Mouse (Mus musculus): ENCODE results near the gene Akap9. TPM values are rescaled to one million over a fixed set of nuclear protein-coding genes. Genes with fewer than 3 reads are reported as not detected.
"Not testable (repeated sequence)": the region's sequence is repeated elsewhere in the genome, so short reads cannot be mapped to it uniquely, and the experiment has no call there.

The Akap9 gene
- polyA plus RNA-seq, 1 experiment from 2014 or later = 149 TPM

GRCm38 (mm10) chr5:4086309-4086708, 158.5 kb downstream of the Akap9 start:
- Histone ChIP-seq H3K4me1 (ENCODE audit: control insufficient read depth, insufficient read depth, low read length) (no peaks in the 10 kb centered on the region), H3K4me3 (ENCODE audit: low read depth, low read length) (no peak overlapping the region), H3K4me2 (no peak overlapping the region), H3K9ac (ENCODE audit: low read length) (no peak overlapping the region), H3K9me3 (ENCODE audit: control insufficient read depth, low read length) (no peaks in the 10 kb centered on the region), H3K27me3 (ENCODE audit: control insufficient read depth, insufficient read depth, low read length) (no peaks in the 10 kb centered on the region), H3K27ac (ENCODE audit: low read depth, low read length) (no peak overlapping the region), H3K36me3 (ENCODE audit: control insufficient read depth, insufficient read depth, low read length) (peaks cover 30% of the 10 kb centered on the region)
- DNase-seq (ENCODE audit: low spot score, missing footprints) = no peak
- no peak for ATAC-seq (ENCODE audit: low FRiP score)
- WGBS = 92% methylated on average over 4 of the region's 4 CpGs

GRCm38 (mm10) chr5:4088190-4088589, 160.3 kb downstream of the Akap9 start:
- no peak overlapping the region for H3K4me2 ChIP-seq
- ATAC-seq (ENCODE audit: low FRiP score) = no peak
- 91% methylated on average over 5 of the region's 5 CpGs for WGBS
- no peak for DNase-seq (ENCODE audit: low spot score, missing footprints)
- H3K9ac ChIP-seq (ENCODE audit: low read length) = no peak overlapping the region
- H3K36me3 ChIP-seq (ENCODE audit: control insufficient read depth, insufficient read depth, low read length) = peaks cover 28% of the 10 kb centered on the region
- H3K4me1 ChIP-seq (ENCODE audit: control insufficient read depth, insufficient read depth, low read length) = no peaks in the 10 kb centered on the region
- H3K27me3 ChIP-seq (ENCODE audit: control insufficient read depth, insufficient read depth, low read length) = no peaks in the 10 kb centered on the region
- no peak overlapping the region for H3K4me3 ChIP-seq (ENCODE audit: low read depth, low read length)
- no peak overlapping the region for H3K27ac ChIP-seq (ENCODE audit: low read depth, low read length)
- no peaks in the 10 kb centered on the region for H3K9me3 ChIP-seq (ENCODE audit: control insufficient read depth, low read length)

GRCm38 (mm10) chr5:4094471-4094870, 166.6 kb downstream of the Akap9 start:
- Histone ChIP-seq H3K4me2 (no peak overlapping the region), H3K4me3 (ENCODE audit: low read depth, low read length) (no peak overlapping the region), H3K27me3 (ENCODE audit: control insufficient read depth, insufficient read depth, low read length) (no peaks in the 10 kb centered on the region), H3K4me1 (ENCODE audit: control insufficient read depth, insufficient read depth, low read length) (no peaks in the 10 kb centered on the region), H3K36me3 (ENCODE audit: control insufficient read depth, insufficient read depth, low read length) (peaks cover 26% of the 10 kb centered on the region; the same call in 1 of the 2 replicates), H3K9ac (ENCODE audit: low read length) (no peak overlapping the region), H3K9me3 (ENCODE audit: control insufficient read depth, low read length) (no peaks in the 10 kb centered on the region), H3K27ac (ENCODE audit: low read depth, low read length) (no peak overlapping the region)
- DNase-seq (ENCODE audit: low spot score, missing footprints) = no peak
- WGBS = 97% methylated on average over 5 of the region's 5 CpGs
- ATAC-seq (ENCODE audit: low FRiP score) = no peak

DNA sequence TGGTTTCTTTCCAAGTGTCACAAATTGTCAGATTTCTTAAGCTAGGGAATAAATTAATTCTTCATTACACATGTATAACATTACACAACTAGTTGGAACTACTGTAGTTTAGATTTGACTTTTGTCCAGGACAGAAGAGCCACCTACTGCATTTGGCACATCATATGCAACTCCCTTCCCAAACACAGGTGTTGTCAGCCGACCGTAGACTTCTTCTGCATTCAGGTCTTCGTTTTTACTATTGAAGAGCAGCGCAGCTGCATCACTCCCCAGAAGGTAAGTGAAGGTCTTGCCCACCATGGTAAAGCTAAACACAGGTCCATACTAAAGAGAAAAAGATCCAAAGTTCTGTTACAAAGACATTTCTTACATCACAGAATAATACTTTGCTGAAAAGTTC, 173.2 kb downstream of the Akap9 start:
- Histone ChIP-seq H3K4me3 (ENCODE audit: low read depth, low read length) (no peak overlapping the region), H3K36me3 (ENCODE audit: control insufficient read depth, insufficient read depth, low read length) (peaks cover 21% of the 10 kb centered on the region), H3K4me1 (ENCODE audit: control insufficient read depth, insufficient read depth, low read length) (peaks cover 6% of the 10 kb centered on the region), H3K9ac (ENCODE audit: low read length) (no peak overlapping the region), H3K9me3 (ENCODE audit: control insufficient read depth, low read length) (peaks cover 5% of the 10 kb centered on the region; the same call in 1 of the 2 replicates), H3K27ac (ENCODE audit: low read depth, low read length) (no peak overlapping the region), H3K27me3 (ENCODE audit: control insufficient read depth, insufficient read depth, low read length) (no peaks in the 10 kb centered on the region), H3K4me2 (no peak overlapping the region)
- DNase-seq (ENCODE audit: low spot score, missing footprints) (peak; percentile 69), ATAC-seq (ENCODE audit: low FRiP score) (no peak)
- WGBS = 96% methylated on average over 4 of the region's 4 CpGs

DNA sequence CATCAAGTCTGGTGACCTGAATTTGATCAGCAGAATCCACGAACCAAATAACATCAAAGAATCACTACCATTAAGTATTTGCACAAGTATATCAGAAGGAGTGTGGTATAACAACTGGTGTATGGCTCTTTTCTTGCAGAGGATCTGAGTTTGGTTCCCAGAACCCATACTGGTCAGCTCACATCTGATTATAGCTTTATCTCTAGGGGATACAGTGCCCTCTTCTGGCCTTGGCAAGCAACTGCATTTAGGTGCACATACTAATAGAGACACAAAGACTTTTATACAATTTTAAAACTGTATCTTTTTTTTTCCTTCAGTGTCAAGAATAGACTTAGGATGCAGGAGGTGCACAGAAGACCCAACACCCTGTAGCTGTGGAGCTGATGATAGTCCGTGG, 173.9 kb downstream of the Akap9 start:
- peaks cover 5% of the 10 kb centered on the region; the same call in 1 of the 2 replicates for H3K9me3 ChIP-seq (ENCODE audit: control insufficient read depth, low read length)
- H3K36me3 ChIP-seq (ENCODE audit: control insufficient read depth, insufficient read depth, low read length) = peaks cover 21% of the 10 kb centered on the region
- DNase-seq (ENCODE audit: low spot score, missing footprints) (peak; percentile 78), ATAC-seq (ENCODE audit: low FRiP score) (no peak)
- WGBS = 89% methylated on average over 2 of the region's 2 CpGs
- H3K27ac ChIP-seq (ENCODE audit: low read depth, low read length) = no peak overlapping the region
- no peak overlapping the region for H3K4me2 ChIP-seq
- no peaks in the 10 kb centered on the region for H3K27me3 ChIP-seq (ENCODE audit: control insufficient read depth, insufficient read depth, low read length)
- peaks cover 6% of the 10 kb centered on the region for H3K4me1 ChIP-seq (ENCODE audit: control insufficient read depth, insufficient read depth, low read length)
- H3K9ac ChIP-seq (ENCODE audit: low read length) = no peak overlapping the region
- H3K4me3 ChIP-seq (ENCODE audit: low read depth, low read length) = no peak overlapping the region

GRCm38 (mm10) chr5:4103626-4104340, 175.9 kb downstream of the Akap9 start:
- ATAC-seq (ENCODE audit: low FRiP score) = peak; percentile 65; the same call in 1 of the 2 replicates
- peaks cover 5% of the 10 kb centered on the region; the same call in 1 of the 2 replicates for H3K9me3 ChIP-seq (ENCODE audit: control insufficient read depth, low read length)
- WGBS = 1% methylated on average over 41 of the region's 41 CpGs

DNA sequence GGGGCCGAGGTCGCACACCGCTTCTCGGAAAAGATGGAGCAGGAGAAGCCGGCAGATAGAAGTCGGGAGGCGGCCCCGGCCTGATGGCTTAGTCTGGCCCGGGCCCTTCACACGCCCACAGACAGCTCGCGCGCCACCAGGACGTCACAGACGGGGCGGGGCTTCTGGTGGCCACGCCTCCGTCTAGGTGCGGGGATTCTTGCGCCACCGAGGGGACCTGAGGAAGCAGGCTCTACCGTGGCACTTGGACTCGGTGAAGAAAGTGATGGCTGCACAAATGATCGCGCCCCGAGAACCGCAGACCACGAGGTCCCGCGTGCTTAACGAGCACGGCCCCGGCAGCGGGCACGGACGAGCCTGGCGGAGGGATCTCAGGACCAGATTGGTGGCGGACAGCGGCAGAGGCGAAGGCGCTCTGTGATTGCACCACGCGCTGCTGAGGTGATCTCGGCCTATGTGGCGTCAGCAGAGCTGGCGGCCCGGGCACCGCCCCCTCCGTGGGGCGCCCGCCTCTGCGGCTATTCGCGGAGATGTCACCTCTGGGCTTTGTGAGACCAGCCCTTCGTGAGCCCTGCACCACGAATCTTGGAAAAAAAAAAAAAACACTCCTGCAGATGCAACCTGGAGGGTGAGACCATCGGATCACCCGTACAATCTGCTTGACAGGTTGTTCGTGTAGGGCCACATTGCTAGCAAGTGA, 176.6 kb downstream of the Akap9 start, which contains the start of gene Cyp51:
TSS of gene Cyp51 (minus strand) at position 406 of the 700 bp plus-strand sequence.
- Histone ChIP-seq H3K9me3 (ENCODE audit: control insufficient read depth, low read length) (peaks cover 5% of the 10 kb centered on the region; the same call in 1 of the 2 replicates), H3K36me3 (ENCODE audit: control insufficient read depth, insufficient read depth, low read length) (peaks cover 16% of the 10 kb centered on the region), H3K4me3 (ENCODE audit: low read depth, low read length) (peak within 1 kb of the TSS; percentile 95), H3K27me3 (ENCODE audit: control insufficient read depth, insufficient read depth, low read length) (no peaks in the 10 kb centered on the region), H3K9ac (ENCODE audit: low read length) (peak within 1 kb of the TSS; percentile 91), H3K4me2 (peak within 1 kb of the TSS; percentile 80), H3K27ac (ENCODE audit: low read depth, low read length) (peak within 1 kb of the TSS; percentile 96), H3K4me1 (ENCODE audit: control insufficient read depth, insufficient read depth, low read length) (peaks cover 6% of the 10 kb centered on the region)
- ATAC-seq (ENCODE audit: low FRiP score) = peak; percentile 98
- WGBS = under 1% methylated on average over 59 of the region's 59 CpGs
- peak; percentile 99 for DNase-seq (ENCODE audit: low spot score, missing footprints)

More at GRCm38 (mm10) chr5:4103626-4104340, 175.9 kb downstream of the Akap9 start:
- peak overlapping the region; percentile 80 for H3K4me2 ChIP-seq
- peak overlapping the region; percentile 91 for H3K9ac ChIP-seq (ENCODE audit: low read length)
- H3K4me1 ChIP-seq (ENCODE audit: control insufficient read depth, insufficient read depth, low read length) = peaks cover 6% of the 10 kb centered on the region
- H3K27me3 ChIP-seq (ENCODE audit: control insufficient read depth, insufficient read depth, low read length) = no peaks in the 10 kb centered on the region
- peak overlapping the region; percentile 96 for H3K27ac ChIP-seq (ENCODE audit: low read depth, low read length)
- peaks cover 21% of the 10 kb centered on the region for H3K36me3 ChIP-seq (ENCODE audit: control insufficient read depth, insufficient read depth, low read length)
- peak; percentile 79 for DNase-seq (ENCODE audit: low spot score, missing footprints)
- H3K4me3 ChIP-seq (ENCODE audit: low read depth, low read length) = peak overlapping the region; percentile 95

DNA sequence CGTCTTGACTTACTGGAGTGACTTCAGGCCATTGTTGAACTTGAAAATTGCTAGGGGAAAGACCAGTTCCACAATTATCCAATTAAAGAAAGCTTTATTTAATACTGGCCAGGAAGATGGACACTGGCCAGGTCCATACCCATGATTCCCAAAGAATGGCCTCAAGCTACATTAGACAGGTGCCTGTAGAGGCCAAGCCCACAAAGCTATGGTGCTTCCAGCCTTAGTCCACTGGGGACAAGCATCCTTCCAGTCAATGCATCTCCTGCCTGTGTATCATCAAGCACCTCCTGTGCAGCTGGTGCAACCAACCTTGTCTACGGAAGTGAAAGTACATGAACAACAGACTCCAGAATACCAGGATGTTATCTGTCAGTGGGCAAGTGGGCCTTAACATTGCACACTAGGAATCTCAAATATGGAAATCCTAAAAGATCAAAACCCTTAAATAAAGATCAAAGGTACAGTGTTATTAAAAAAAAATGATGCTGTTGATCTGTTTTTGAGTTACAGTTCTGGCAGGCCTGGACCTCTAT, 177.9 kb downstream of the Akap9 start:
- no peak overlapping the region for H3K27ac ChIP-seq (ENCODE audit: low read depth, low read length)

GRCm38 (mm10) chr5:4107056-4107455, 179.2 kb downstream of the Akap9 start:
- not testable (repeated sequence) for H3K9me3 ChIP-seq (ENCODE audit: control insufficient read depth, low read length); H3K4me3 ChIP-seq (ENCODE audit: low read depth, low read length); H3K4me1 ChIP-seq (ENCODE audit: control insufficient read depth, insufficient read depth, low read length); ATAC-seq (ENCODE audit: low FRiP score); H3K27ac ChIP-seq (ENCODE audit: low read depth, low read length); H3K4me2 ChIP-seq; H3K36me3 ChIP-seq (ENCODE audit: control insufficient read depth, insufficient read depth, low read length); H3K27me3 ChIP-seq (ENCODE audit: control insufficient read depth, insufficient read depth, low read length); H3K9ac ChIP-seq (ENCODE audit: low read length)
- 43% methylated on average over 7 of the region's 7 CpGs for WGBS
- peak; percentile 41 for DNase-seq (ENCODE audit: low spot score, missing footprints)

More for the DNA sequence above, 177.9 kb downstream of the Akap9 start:
- Histone ChIP-seq H3K9ac (ENCODE audit: low read length) (no peak overlapping the region), H3K4me1 (ENCODE audit: control insufficient read depth, insufficient read depth, low read length) (peaks cover 6% of the 10 kb centered on the region), H3K4me2 (no peak overlapping the region), H3K36me3 (ENCODE audit: control insufficient read depth, insufficient read depth, low read length) (peaks cover 13% of the 10 kb centered on the region), H3K4me3 (ENCODE audit: low read depth, low read length) (no peak overlapping the region), H3K9me3 (ENCODE audit: control insufficient read depth, low read length) (peaks cover 5% of the 10 kb centered on the region; the same call in 1 of the 2 replicates), H3K27me3 (ENCODE audit: control insufficient read depth, insufficient read depth, low read length) (no peaks in the 10 kb centered on the region)
- ATAC-seq (ENCODE audit: low FRiP score) = no peak
- 95% methylated on average over 2 of the region's 2 CpGs for WGBS
- peak; percentile 73 for DNase-seq (ENCODE audit: low spot score, missing footprints)
